Mouse (Mus musculus) kidney, postnatal 14 days (tissue): Measurements from ENCODE around the gene Fras1.

Source experiments
- DNase-seq: peaks from one replicate; pipeline ENCODE4 v3.0.0; 2022; ENCODE audit warnings: mixed read lengths

Fras1 gene

DNA sequence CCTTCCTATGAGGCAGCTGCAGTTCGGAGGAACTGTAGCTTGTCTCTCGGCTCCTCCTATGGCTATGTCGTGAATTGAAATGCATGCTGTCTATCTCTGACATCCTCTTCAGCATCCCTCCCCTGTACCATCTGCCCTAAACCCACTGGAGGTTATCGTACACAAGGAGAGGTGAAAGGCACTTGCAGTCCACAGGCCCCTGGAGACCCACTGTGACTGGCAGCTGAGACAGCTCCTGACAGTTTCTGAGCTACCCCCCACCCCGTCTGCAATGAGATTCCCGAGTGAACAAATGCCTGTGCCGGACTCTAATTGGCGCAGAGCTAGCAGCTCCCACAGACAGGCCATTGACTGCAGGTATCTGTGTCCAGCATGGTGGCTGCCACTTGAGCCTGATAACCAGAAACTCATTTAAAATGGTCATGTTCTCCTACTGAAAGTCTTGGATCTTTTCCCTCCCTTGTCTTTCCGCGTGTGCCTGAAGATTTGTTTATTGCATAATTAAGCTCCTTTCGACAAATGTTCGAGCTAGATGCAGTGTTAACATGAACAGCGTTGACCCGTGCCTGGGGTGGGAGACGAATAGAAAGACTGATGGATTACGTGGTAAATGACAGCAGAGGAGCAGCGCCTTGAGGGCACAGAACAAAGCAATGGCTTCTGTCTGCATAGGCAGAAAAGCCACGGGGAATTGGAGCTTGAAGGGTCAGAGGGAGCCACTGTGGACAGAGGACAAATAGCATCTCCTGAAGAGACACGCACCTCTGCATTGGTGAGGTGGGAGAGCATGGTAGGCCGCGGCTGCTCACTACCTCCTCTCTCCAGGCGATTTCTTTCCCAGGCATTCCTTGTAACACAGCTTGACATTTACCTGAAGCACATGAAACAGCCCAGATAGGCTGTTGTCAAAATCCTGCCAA lies 329.2 kb downstream of the Fras1 start:
- DNase-seq = no peak

DNA sequence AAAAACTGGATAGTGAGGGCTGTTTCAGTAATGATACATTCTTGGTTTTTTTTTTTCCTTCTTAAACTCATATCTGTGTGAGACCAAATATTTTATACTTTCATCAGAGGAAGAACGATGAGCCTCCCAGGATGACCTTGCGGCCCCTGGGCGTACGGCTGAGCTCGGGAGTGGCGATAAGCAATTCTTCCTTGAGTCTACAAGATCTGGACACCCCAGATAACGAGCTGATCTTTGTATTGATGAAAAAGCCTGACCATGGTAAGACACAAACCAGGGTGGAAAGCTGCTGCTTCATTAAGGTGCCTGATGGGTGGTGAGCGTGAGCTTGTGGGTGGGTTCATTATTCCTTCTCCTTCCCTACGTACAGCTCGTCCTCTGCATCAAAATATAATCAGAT lies 334.8 kb downstream of the Fras1 start:
- DNase-seq = no peak

DNA sequence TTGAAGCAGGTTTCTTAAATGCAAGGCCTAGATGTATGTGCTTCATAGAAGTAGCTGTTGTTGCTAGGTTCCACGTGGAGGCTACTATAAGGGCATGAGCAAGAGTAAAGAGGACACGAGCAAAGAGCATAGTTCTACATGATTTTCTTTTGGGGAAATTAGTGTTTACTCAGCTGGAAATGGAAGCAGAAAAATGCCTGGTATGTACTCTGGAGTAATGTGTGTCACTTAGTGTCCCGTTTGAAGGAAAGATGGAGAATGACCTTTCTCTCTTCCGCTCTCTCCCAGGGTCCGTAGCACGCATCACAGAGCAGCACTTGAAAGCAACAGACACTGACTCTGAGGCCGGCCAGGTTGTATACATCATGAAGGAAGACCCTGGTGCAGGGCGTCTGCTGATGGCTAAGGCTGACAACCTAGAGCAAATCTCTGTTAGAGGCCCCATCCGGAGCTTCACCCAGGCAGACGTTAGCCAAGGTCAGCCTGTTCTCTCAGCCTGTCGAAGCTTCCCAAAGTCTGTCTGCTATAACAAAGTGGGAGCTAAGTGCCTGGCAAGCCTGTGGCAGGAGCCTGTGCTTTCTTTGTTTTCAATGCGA lies 338.4 kb downstream of the Fras1 start:
- DNase-seq = peak; percentile 48

- DNase-seq = no peak
Observed at GRCm38 (mm10) chr5:96712799-96713198, 339.0 kb downstream of the Fras1 start.

DNA sequence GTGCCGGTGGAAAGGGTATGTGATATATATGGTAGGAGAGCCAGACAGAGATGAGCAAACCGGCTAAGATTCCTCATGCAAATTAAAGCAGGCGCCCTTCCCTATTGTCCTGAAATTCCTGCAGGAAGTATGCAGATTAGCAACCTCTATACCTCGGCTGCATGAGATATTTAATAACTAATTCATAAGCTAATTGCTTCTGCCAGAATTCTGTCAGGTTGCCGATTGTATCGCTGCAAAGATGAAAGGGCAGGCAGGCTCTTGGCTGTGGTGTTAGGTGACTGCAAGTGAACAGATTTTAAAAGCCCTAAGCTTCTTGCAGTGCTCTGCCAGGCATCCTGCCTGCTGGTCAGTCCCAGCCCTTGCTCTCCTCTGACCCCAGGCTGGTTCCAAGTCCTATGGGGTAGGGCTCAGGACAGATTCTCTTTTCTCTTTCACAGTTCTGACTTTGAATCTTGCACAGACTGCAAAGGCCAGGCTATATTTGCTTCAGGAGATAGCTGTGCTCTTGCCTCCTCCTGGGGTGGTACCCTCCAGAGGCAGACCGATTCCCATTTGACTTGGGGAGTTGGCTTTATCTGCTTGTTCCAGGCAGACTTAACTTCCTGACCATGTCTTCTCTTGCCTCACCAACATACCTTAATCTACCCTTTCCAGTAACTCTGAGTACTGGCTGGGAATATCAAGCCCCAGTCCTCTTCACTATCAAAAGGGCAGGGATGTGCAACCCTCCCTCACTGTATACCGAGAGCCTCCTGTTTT lies 342.7 kb downstream of the Fras1 start:
- DNase-seq = no peak

DNA sequence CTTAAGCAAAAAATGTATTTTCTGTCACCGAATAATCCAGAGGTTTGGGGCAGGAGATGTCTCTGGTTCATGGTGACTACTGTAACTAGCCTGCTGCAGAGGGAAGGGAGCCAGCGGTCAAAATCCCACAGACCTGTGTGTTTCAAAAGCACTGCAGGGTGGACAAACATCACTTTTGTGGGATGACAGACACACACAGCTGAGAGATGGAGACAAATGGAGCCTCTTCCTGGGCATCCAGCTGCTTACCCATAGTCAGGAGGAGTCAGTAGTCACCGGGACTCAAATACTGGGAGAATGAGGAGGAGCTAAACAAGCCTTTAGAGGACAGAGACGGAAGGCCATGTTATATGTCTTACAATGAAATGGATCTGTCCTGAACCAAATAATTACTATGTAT lies 343.9 kb downstream of the Fras1 start:
- no peak for DNase-seq

DNA sequence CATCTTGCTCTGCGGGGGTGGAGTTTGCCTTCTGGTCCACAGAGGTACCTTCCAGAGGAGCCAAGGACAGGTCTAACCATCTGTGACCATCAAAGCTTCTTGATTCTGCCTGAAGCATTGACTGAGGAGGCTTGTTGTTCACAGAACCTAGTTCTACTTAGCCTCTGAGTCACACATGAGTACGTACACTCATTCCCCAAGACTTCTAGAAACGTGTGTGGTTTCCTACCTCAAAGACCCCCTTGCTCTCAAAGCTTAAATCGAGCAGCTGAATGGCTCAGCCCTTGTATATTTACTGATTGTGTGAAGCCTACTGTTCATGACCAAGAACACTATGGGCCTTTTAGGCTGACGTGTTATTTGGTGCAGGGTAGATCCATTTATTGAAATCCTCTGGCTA lies 344.8 kb downstream of the Fras1 start:
- DNase-seq = no peak

- no peak for DNase-seq
Observed at GRCm38 (mm10) chr5:96719221-96719620, 345.5 kb downstream of the Fras1 start.

DNA sequence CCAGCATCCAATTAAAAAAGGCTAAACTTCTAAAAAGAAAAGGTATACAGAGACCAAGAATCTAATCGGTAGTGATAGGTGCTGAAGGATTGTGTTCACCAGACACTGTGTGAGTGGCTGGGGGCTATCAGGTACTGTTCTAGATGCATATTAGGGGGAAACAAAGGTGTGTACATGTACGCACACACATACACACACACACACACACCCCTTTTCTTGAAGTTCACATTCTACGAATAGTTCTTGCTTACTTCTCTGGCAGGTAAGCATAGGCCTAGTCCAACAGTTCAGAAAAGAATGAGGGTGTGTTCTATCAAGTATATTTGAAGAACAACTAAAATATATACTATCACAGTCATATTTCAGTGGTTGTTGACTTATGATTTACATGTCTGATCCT lies 348.9 kb downstream of the Fras1 start:
- DNase-seq = no peak

DNA sequence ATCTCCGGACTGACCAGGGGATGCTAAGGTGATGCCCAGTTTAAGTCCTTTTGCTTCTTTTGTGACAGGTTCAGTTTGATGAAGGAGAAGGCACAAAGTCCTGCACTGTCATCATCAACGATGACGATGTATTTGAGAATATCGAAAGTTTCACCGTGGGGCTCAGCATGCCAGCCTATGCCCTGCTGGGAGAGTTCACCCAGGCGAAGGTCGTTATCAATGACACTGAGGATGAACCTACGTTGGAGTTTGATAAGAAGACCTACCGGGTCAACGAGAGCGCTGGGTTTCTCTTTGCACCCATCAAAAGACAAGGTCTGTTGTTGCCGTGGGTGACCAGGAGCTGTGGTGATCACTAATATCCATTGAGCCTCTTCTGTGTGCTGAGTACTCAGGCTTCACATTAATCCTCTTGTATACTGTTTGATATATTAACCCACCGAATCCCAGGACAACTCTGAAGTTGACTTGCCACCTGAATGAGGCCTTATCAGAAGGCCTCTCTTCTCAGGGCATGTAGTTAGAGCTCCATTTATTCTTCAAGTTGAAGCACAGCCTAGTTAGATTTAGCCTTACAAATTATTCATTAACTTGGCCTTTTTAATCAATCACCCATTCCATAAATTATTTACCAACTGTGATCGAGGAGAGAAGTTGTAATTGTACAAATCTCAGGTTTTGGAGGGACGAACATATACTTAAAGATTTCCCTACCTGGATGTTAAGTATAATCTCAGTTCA lies 365.6 kb downstream of the Fras1 start:
- no peak for DNase-seq

- DNase-seq = no peak
Observed at GRCm38 (mm10) chr5:96747195-96747984, 373.6 kb downstream of the Fras1 start.

- DNase-seq = no peak
Observed at GRCm38 (mm10) chr5:96757615-96758014, 383.9 kb downstream of the Fras1 start.

GRCm38 (mm10) chr5:96762021-96762420 lies 388.3 kb downstream of the Fras1 start:
- DNase-seq = no peak

DNA sequence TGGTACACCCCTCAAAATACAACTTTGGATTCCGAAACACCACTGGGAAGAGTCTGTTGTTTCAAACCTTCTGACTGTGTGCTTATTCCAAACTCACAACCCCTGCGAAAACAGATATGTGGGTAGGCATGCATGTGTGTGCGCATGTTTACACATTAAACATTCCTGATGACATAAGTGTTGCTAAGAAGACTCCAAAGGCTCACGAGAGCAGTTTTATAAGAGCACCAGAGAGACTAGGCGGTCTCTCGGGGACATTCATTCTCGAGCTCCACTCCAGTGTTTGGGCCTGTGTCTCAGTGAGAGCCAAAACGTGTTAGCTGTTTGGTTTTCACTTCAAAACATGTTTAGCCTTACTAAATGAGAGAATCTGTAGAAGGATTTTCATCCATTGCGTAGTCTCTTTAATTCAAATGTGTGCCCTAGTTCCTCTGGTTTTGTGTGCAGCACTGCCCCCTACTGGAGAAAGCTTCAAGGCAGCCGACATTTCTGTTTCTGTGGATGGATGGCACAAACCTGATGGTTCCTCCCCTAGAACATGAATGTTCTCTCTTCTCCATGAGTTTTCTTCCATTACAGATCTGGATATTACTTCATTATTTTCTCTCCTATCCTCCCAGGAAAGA lies 395.2 kb downstream of the Fras1 start:
- DNase-seq = peak; percentile 69

DNA sequence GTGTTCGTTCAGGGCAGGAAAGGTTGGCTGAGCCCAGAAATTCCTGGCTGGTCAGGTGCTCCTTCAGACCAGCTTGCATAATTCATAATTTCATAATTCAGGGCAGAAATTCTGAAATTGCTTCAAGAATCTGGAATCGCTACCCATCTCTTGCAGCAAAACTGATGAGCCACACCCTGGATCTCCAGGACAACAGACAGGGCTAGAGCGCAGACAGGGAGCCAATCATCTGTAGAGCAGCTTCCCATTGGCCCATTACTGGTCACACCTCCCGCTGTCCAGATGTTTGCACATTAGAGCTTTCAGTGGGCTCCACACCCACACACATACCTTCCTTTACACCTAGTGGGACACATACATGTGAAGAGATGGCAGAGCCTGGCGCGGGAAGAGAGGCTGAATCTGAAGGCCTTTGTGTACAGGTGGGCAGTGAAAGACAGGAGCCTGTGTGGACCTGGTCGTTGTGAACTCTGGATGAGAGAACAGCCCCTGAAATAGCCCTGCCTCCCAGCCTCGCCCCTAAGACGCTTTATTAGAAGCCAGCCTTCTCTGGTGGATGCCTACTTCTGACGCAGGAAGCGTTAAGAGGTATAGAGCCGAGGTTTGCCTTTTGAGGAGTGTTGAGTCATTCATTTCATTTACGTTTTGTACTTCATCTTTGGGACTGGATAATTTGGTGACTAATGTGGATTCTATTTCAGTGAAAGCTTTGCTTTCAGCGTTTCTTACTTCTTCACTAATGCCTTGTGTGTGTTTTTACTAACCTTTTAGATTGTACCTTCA lies 409.9 kb downstream of the Fras1 start:
- no peak for DNase-seq

- DNase-seq = no peak
Observed at GRCm38 (mm10) chr5:96785096-96785495, 411.3 kb downstream of the Fras1 start.

- DNase-seq = peak; percentile 63
Observed at GRCm38 (mm10) chr5:96792422-96792821, 418.7 kb downstream of the Fras1 start.

DNA sequence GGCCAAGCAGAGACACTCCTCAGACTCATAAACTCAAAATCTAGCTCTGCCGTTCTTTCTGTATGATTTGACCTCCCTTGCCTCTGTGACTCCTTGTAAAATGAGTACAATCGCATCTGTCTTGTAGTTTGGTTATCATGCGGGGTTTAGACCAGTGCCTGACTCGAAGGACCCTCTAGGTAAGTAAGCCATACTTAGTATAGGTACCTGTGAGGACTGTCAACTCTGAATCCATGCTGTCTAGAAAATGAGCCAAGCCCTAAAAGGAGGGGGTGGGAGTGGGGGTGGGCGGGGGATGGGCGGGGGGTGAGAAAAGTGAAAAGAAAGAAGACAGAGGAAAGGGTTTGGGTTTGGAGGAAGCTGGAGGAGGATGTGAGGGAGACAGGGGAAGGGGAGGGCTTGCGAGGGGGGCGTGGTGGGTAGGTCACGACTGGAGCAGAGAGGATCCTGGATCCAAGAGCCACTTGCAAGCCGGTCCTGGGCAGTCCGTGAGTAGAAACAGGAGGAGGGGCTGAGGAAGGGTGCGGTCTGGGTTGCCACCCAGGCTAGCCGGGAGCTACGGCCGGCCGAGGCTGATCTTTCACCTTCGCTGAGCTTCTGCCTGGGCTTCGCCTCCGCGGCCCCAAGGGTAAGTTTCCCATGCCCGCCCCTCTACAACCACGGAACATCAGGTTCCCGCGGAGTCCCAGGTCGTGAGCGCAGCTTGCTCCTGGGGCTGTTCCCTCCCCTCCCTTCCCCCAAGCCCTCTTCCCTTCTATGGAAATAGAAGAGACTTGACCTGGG lies 419.4 kb downstream of the Fras1 start, which contains the start of gene Anxa3:
TSS of gene Anxa3 (plus strand) at position 404 of the 783 bp plus-strand sequence.
- DNase-seq = peak; percentile 77

DNA sequence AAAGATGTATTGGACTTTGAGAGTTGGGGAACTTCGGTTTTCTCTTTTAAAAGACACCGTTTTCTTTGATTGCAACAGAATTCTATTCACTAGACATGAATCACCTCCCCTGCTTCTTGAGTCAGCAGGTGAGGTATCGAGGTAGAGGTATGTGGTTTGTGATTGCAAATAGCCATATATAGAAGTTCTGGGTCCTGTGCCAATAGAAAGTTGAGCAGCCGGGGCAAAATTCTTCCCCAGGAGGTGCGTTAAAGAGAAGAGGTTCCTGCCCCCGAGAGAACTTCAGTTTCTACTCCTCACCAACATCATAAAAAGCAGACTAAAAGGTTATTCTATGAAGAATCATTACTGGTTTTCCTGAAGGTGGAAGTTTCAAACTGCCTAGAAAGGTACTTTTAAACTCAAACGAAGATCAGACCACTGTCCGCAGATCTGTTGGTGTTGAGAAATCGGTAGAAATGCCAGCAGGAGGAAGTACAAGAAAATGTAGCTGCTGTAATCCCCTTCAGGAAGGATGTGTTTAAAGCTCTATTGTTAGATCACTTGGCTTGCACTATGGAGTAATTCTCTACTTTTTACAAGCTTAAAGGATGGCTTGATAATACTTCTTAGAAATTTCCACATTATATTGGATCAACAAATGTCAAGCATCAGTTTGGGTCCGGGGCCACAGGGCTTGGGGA lies 420.3 kb downstream of the Fras1 start:
- DNase-seq = no peak
